Mouse (Mus musculus) forebrain, embryonic 15.5 days (tissue): Measurements from ENCODE around the gene Tor3a. TPM values are rescaled to one million over a fixed set of nuclear protein-coding genes. Genes with fewer than 3 reads are reported as not detected.

Source experiments
- polyA plus RNA-seq: library from polyadenylated mRNA; unstranded; fragments of >200 nt; fragmentation: Nextera tagmentation; extraction: Ambion mirVana; gene quantifications from 2 replicates; pipeline ENCODE4 v1.2.1, GENCODE M21; 2015

Tor3a gene
- polyA plus RNA-seq, 1 experiment from 2014 or later: 4.0 TPM

Other genes with a start within 250 kb of the Tor3a start
- 12.4 and 12.6 TPM in 2 replicates for gene Soat1, start 200.0 kb downstream of the Tor3a start, polyA plus RNA-seq
- 0.57 and 0.71 TPM in 2 replicates for gene Gm10031, start 150.3 kb downstream of the Tor3a start, polyA plus RNA-seq
- gene Abl2, start 115.6 kb downstream of the Tor3a start, polyA plus RNA-seq: 6.5 and 6.9 TPM in 2 replicates
- gene Fam20b, start 44.7 kb upstream of the Tor3a start, polyA plus RNA-seq: 26.2 and 27.8 TPM in 2 replicates
- gene Angptl1, start 164.2 kb upstream of the Tor3a start, polyA plus RNA-seq: 1.4 and 1.5 TPM in 2 replicates